Mouse (Mus musculus) embryo, embryonic 10 days (tissue): ENCODE results near the gene Pnck.

ENCODE experiments used
- DNase-seq: peaks from one replicate; pipeline ENCODE4 v3.0.0-alpha.2; 2015; ENCODE audit warnings: low spot score

Gene Pnck

GRCm38 (mm10) chrX:73659575-73660283, at the start of gene Pnck:
Gene Pnck (minus strand): TSS chrX:73660117.
- peak; percentile 27 for DNase-seq

GRCm38 (mm10) chrX:73700472-73700871, 40.6 kb upstream of the Pnck start:
- no peak for DNase-seq

DNA sequence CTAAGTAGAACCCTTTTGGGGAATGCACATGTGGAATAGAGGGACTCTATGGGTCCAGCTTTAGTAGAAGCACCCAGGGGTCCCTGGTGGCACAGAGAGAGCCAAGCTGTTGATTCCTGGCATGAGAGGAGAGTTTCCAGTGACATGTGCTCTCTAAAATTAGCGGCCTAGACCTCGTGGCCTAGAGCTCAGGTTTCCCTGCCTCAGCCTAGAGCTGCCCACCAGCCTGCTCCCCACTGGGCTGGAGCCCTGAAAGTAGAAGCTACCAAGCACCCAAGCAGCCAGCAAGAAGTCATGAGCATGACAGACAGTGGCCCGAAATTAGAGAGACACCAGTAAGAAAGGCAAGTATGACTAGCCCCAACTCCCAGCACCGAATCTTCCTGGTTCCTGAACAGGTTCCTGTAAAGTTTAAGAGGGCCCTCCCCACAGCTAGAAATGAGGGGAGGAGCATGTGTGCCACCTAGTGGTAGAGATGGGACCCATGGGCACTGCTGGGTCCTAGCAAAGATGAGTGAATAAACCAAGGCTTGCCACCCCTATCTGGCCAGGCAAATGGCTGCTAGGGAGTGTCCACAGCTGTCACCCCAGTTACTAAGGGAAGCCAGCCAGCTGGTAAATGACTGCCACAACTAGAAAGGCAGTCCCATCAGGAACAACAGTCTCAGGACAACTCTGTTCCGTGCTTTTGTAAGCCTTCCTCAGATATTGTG, 31.2 kb upstream of the Pnck start:
- DNase-seq: peak; percentile 27

- DNase-seq: no peak
Measured at GRCm38 (mm10) chrX:73685629-73686028, 25.7 kb upstream of the Pnck start.

GRCm38 (mm10) chrX:73684978-73685377, 25.1 kb upstream of the Pnck start:
- DNase-seq: no peak

- DNase-seq: no peak
Measured at GRCm38 (mm10) chrX:73684156-73684555, 24.2 kb upstream of the Pnck start.

DNA sequence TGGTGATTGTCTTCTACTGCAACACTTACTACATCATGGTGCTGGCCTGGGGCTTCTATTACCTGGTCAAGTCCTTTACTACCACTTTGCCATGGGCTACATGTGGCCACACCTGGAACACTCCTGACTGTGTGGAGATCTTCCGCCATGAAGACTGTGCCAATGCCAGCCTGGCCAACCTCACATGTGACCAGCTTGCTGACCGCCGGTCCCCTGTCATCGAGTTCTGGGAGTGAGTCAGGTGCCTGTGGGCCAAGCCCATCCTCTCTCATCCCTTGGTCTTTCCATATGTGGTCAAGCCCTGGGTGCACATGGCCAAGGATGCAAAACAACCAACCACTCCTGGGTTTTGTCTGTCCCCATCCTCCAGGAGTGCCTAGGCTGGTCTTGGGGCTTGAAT, 16.8 kb upstream of the Pnck start:
- DNase-seq: no peak

GRCm38 (mm10) chrX:73675231-73675630, 15.3 kb upstream of the Pnck start:
- DNase-seq: no peak

DNA sequence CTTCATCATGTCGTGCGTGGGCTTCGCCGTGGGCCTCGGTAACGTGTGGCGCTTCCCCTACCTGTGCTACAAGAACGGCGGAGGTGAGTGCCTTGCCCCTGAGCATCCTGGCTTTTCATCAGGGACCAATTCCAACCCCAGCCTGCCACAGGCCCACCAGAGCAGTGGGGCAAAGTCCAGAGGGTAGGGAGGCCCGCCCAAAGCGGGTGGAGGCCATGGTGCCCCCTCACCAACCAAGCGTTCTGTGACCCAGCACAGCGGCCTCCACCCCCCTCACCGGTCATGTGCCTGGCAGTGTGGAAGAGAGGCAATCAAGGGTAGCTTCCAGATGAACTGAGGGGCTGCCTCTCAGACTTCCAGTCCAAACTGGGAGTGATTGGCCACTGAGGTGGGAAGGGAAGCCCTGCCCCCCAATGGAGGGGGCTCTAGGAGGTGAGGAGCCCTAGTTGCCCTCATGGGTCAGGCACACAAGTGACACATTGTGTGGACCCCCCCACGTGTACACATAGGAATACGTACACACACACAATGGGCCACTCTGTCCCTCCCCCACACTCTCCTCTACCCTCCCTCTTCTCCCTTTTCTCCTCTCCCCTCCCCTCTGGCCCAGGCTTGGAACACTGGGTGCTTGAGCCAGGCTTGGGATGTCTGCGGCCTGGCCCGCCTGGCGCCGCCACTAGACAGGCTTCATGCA, 14.2 kb upstream of the Pnck start:
- peak; percentile 24 for DNase-seq

DNA sequence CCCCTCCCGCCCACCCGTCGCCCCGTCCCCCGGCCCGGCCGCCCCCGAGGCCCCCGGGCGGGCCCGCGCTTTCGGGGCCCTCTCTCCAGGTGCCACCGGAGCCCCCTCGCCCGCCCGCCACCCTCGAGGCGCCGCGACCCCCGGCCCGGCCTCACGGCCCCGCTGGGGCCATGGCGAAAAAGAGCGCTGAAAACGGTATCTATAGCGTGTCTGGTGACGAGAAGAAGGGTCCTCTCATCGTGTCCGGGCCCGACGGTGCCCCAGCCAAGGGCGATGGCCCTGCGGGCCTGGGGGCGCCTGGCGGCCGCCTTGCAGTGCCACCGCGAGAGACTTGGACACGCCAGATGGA, 13.7 kb upstream of the Pnck start:
- no peak for DNase-seq

GRCm38 (mm10) chrX:73672879-73673618, 13.1 kb upstream of the Pnck start, which contains the start of gene Slc6a8:
Gene Slc6a8 (plus strand): TSS chrX:73673150.
- DNase-seq: peak; percentile 74

DNA sequence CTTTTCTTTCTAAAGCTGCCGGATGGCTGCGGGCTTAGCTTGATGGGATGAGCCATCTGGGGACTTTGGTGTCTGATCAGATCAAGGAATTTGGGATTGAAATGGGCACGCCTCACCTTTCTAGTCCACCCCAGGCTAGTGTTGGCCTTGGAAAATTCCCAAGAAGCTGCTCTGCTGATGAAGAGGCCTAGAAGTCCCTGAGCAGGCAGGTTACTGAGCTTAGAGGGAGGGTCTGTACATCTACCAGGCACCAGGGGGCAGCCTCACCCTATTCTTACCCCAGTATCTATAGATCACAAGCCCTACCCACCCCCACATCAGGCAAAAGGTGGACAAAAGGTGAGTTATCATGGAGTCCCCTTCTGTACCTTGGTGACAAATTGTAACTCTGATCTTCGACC, 12.1 kb upstream of the Pnck start:
- peak; percentile 63 for DNase-seq

DNA sequence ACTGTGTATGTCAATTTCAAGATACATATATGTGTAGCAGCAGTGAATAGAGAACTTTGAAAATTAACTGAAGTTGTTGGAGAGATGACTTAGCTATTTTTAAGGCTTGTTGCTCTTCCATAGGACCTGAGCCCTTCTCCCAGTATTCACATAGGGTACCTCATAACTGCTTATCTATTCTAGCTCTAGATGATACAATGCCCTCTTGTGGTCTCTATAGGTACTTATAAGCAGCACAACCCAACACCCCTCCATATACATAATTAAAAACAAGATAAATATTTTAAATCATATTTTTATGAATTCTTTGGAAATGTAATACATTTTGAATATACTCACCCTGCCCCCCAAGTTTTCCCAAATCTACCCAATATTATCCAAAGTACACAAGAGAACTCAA, 3.2 kb upstream of the Pnck start:
- no peak for DNase-seq

DNA sequence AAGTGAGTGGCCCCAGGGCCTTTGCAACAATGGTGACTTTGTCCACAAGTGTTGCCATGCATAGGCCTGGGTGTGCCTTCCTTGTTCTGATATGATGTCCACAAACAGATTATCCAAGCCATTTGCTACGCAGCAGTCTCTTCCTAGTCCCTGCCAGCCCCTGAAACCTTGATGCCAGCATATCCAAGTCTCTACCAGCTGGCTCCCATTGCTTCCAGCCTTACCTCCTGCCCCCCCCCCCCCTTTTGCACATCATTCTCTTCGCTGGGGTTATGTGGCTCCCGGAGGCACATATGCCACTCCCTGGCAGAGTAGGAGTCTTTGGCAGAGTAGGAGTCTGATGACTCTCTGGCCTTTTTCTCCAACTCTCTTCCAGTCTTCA, 358 bp upstream of the Pnck start:
- no peak for DNase-seq

DNA sequence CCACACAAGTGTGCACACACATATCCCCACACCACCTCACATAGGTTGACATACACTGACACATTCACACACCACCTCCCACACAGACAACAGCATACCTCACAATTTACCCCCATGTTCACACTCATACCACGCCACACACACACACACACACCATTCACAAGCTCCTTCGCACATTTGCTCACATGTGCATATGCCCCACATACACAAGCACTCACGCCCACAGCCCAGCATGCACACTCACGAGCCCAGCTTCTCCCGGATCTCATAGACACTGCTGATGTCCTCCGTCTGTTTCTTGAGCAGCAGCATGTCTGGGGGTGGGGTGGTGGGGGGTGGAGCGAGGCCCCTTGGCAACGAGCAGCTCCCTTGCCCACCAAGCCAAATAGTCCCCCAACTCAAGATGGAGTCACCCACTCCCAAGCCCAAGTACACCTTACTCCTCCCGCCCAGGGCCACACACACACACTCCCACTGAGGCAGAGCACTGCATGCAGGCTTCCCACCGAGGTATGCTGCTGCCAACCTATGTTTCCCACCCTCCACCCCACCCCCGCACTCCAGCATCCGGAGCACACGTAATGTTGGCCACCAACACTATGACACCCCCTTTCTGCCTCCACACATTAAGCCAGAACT, 862 bp downstream of the Pnck start:
- DNase-seq: no peak

- no peak for DNase-seq
Measured at GRCm38 (mm10) chrX:73658391-73658790, 1.5 kb downstream of the Pnck start.

DNA sequence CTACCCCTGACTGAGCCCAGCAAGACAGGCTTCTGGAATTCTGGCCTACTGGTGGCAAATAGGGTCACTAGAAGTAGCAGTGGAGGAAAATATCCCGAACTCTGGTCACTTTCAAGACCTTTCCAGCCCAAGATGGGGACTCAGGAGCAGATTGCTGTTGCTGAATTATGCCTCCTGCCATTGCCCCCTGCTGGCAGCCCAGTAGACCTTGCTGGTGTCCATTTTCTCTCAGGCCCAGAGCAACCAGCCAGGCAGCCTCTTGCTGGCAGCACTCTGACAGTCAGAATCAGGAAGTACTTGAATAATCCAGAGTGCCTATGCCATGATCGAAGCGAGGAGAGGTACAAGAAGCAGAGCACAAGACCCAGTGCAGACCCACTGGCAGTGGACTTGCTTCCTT, 4.4 kb downstream of the Pnck start:
- peak; percentile 47 for DNase-seq

- DNase-seq: peak; percentile 89
Measured at GRCm38 (mm10) chrX:73654177-73654576, 5.7 kb downstream of the Pnck start.

- no peak for DNase-seq
Measured at GRCm38 (mm10) chrX:73653392-73653791, 6.5 kb downstream of the Pnck start.

- DNase-seq: no peak
Measured at GRCm38 (mm10) chrX:73650869-73651268, 9.0 kb downstream of the Pnck start.

DNA sequence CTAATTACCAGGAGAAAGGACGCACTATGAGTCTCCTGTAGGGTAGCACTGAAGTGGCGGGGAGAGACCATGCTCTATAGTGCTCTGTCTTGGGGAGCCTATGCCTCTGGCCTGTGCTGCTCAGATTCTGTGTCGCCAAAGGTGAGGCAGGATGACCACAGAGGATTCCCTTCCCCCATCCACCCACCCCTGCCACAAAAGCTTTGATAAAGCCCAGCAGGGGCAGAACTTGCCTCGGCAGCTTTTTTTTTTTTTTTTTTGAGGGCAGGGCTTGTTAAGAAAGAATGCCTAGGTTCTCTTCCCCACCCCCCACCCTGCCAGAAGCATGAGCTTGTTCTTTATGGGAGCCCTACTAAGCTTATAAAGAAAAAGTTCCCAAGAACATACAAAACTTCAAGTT, 14.8 kb downstream of the Pnck start:
- DNase-seq: no peak

GRCm38 (mm10) chrX:73639901-73640469, 19.9 kb downstream of the Pnck start:
- DNase-seq: peak; percentile 18
